ENCODE assay signal across 8 mouse cellular contexts in genomic region chr6:61179641-61179948, GRCm38 (mm10). TPM values are rescaled to one million over a fixed set of nuclear protein-coding genes. Genes with fewer than 3 reads are reported as not detected.
DNase-seq lines count a peak whose midpoint lies in the region; ATAC-seq and TF ChIP-seq lines count a peak whose summit lies in the region.

No protein-coding gene starts in this region.

- H3K9ac ChIP-seq in kidney, postnatal 0 days (ENCODE audit: low read depth, low read length): peak overlapping the region; percentile 69; the same call in 1 of the 2 replicates
- H3K9ac ChIP-seq in embryonic facial prominence, embryonic 12.5 days: peak overlapping the region; percentile 70; the same call in 1 of the 2 replicates
- peak overlapping the region; percentile 55 for H3K9ac ChIP-seq in hindbrain, postnatal 0 days (replicated peaks; ENCODE audit: low read length)

- H3K36me3 ChIP-seq in kidney, postnatal 0 days (ENCODE audit: insufficient read depth, low read length): no peaks in the 10 kb centered on the region
- no peaks in the 10 kb centered on the region for H3K36me3 ChIP-seq in embryonic facial prominence, embryonic 12.5 days
- no peaks in the 10 kb centered on the region for H3K36me3 ChIP-seq in hindbrain, postnatal 0 days (ENCODE audit: insufficient read depth, low read length)
- no peaks in the 10 kb centered on the region for H3K36me3 ChIP-seq in myocyte (ENCODE audit: control insufficient read depth, insufficient read depth)

- H3K27ac ChIP-seq in kidney, postnatal 0 days: peak overlapping the region; percentile 75; the same call in 1 of the 2 replicates
- H3K27ac ChIP-seq in embryonic facial prominence, embryonic 12.5 days: no peak overlapping the region
- H3K27ac ChIP-seq in hindbrain, postnatal 0 days: peak overlapping the region; percentile 90

- peak; percentile 53; the same call in 1 of the 2 replicates for ATAC-seq in kidney, postnatal 0 days (replicated peaks; ENCODE audit: low FRiP score, low read depth)
- peak; percentile 45; the same call in 1 of the 2 replicates for ATAC-seq in embryonic facial prominence, embryonic 12.5 days (ENCODE audit: insufficient number of reproducible peaks, insufficient read depth, low FRiP score, low TSS enrichment)
- peak; percentile 74; the same call in 1 of the 2 replicates for ATAC-seq in hindbrain, postnatal 0 days

- no peaks in the 10 kb centered on the region for H3K27me3 ChIP-seq in kidney, postnatal 0 days (ENCODE audit: insufficient read depth, low read length)
- peaks cover 6% of the 10 kb centered on the region; the same call in 1 of the 2 replicates for H3K27me3 ChIP-seq in embryonic facial prominence, embryonic 12.5 days
- H3K27me3 ChIP-seq in hindbrain, postnatal 0 days (ENCODE audit: insufficient read depth, low read length): no peaks in the 10 kb centered on the region
- H3K27me3 ChIP-seq in myocyte (ENCODE audit: control insufficient read depth, insufficient read depth, insufficient read length): peaks cover 7% of the 10 kb centered on the region

- peak overlapping the region; percentile 97 for H3K4me2 ChIP-seq in kidney, postnatal 0 days (ENCODE audit: low read length)
- H3K4me2 ChIP-seq in embryonic facial prominence, embryonic 12.5 days (replicated peaks): peak overlapping the region; percentile 94
- H3K4me2 ChIP-seq in hindbrain, postnatal 0 days (ENCODE audit: low read depth, low read length): peak overlapping the region; percentile 76
- peak overlapping the region; percentile 86 for H3K4me2 ChIP-seq in myocyte (ENCODE audit: low read depth)

- peak overlapping the region; percentile 84 for H3K4me3 ChIP-seq in kidney, postnatal 0 days (replicated peaks; ENCODE audit: low read depth, low read length)
- peak overlapping the region; percentile 80 for H3K4me3 ChIP-seq in embryonic facial prominence, embryonic 12.5 days
- H3K4me3 ChIP-seq in hindbrain, postnatal 0 days (ENCODE audit: low read length): peak overlapping the region; percentile 62
- H3K4me3 ChIP-seq in myocyte: peak overlapping the region; percentile 17

- WGBS in kidney, postnatal 0 days: 2% methylated on average over 5 of the region's 5 CpGs
- 4% methylated on average over 5 of the region's 5 CpGs for WGBS in embryonic facial prominence, embryonic 12.5 days
- under 1% methylated on average over 5 of the region's 5 CpGs for WGBS in hindbrain, postnatal 0 days

- H3K79me2 ChIP-seq in myocyte (ENCODE audit: control insufficient read depth, insufficient read depth): no peaks in the 10 kb centered on the region

- H3K9me3 ChIP-seq in kidney, postnatal 0 days (replicated peaks; ENCODE audit: low read length): no peaks in the 10 kb centered on the region
- H3K9me3 ChIP-seq in embryonic facial prominence, embryonic 12.5 days: no peaks in the 10 kb centered on the region
- no peaks in the 10 kb centered on the region for H3K9me3 ChIP-seq in hindbrain, postnatal 0 days (ENCODE audit: low read length)

- no peak for DNase-seq in kidney, postnatal 0 days (ENCODE audit: low spot score)
- DNase-seq in kidney, postnatal 36 days: no peak
- no peak for DNase-seq in hindbrain, postnatal 0 days (ENCODE audit: low spot score)
- DNase-seq in spleen, postnatal 36 days (ENCODE audit: low spot score in 2 of 2): no peak
- no peak for DNase-seq in spleen, adult 12 weeks (ENCODE audit: low spot score)
- no peak for DNase-seq in cerebellum, adult 9-10 months

- no peak for TF ChIP-seq POLR2A in myocyte (IDR thresholded peaks at IDR 0.05; ENCODE audit: insufficient read length, low read depth)

- H3K4me1 ChIP-seq in kidney, postnatal 0 days (replicated peaks; ENCODE audit: insufficient read depth, low read length): no peaks in the 10 kb centered on the region; the same call in 1 of the 2 replicates
- peaks cover 2% of the 10 kb centered on the region; the same call in 1 of the 2 replicates for H3K4me1 ChIP-seq in embryonic facial prominence, embryonic 12.5 days
- 0 out of 2 replicates have a peak, but pooled peaks cover 4% of the 10 kb centered on the region for H3K4me1 ChIP-seq in hindbrain, postnatal 0 days (ENCODE audit: insufficient read depth, low read length)

- no peak for TF ChIP-seq CTCF in kidney, postnatal 0 days (IDR thresholded peaks at IDR 0.05; ENCODE audit: low read depth)
- no peak for TF ChIP-seq CTCF in hindbrain, postnatal 0 days (IDR thresholded peaks at IDR 0.05; ENCODE audit: low read depth)

- H3ac ChIP-seq in myocyte (ENCODE audit: control insufficient read depth, insufficient read length): peak overlapping the region; percentile 8

TF ChIP-seq in myocyte, 11 proteins besides CTCF, POLR2A, EP300 and RAD21:
- TF ChIP-seq SRF (IDR thresholded peaks at IDR 0.05; ENCODE audit: control insufficient read depth, insufficient read length, low read depth) (no peak), TCF3 (IDR thresholded peaks at IDR 0.05; ENCODE audit: insufficient read length, low read depth) (no peak)
TF ChIP-seq in myocyte: peak in this region for 0.

RNA-seq across cellular contexts. Expression of gene Ccser1, which starts 0.5 kb away (rescaled TPM):
- polyA plus RNA-seq in kidney, postnatal 0 days (2015; fragmentation: Nextera tagmentation; extraction: Ambion mirVana): 16.7 and 18.1 TPM in 2 replicates
- 5.0 and 8.6 TPM in 2 replicates for polyA plus RNA-seq in embryonic facial prominence, embryonic 12.5 days (2016; fragmentation: Nextera tagmentation; extraction: Ambion mirVana)
- 43.4 and 48.7 TPM in 2 replicates for total RNA-seq in hindbrain, postnatal 0 days (2014; rRNA removed)
- polyA plus RNA-seq in hindbrain, postnatal 0 days (2015; fragmentation: Nextera tagmentation; extraction: Ambion mirVana): 12.1 and 14.9 TPM in 2 replicates
- 0.52 TPM for polyA plus RNA-seq in myocyte (2012; fragmentation: generic; extraction: Trizol)

Comparison
In these comparisons a context has a peak if more than half of its experiments do, and no peak if none do; other contexts are left out.
1. H3K4me3 ChIP-seq: peak in every context shown above with its lines; median percentile 84 in kidney, postnatal 0 days; 80 in embryonic facial prominence, embryonic 12.5 days; 62 in hindbrain, postnatal 0 days; 17 in myocyte.